Mouse (Mus musculus): ENCODE data around the gene Ppp4r1. TPM values are rescaled to one million over a fixed set of nuclear protein-coding genes. Genes with fewer than 3 reads are reported as not detected.

Ppp4r1 gene
- 39.3 TPM for polyA plus RNA-seq (2017; shearing (Covaris generic))

GRCm38 (mm10) chr17:65782551-65783141 is at the start of gene Ppp4r1:
TSS of gene Ppp4r1 (plus strand) at chr17:65782573.

GRCm38 (mm10) chr17:65771951-65772934 is 10.1 kb upstream of the Ppp4r1 start, which contains the start of gene Rab31:
TSS of gene Rab31 (minus strand) at chr17:65772752.

GRCm38 (mm10) chr17:65885697-65886529 is 103.5 kb downstream of the Ppp4r1 start, which contains the start of gene Ralbp1:
TSS of gene Ralbp1 (minus strand) at chr17:65885798.

Other genes with a start within 250 kb of the Ppp4r1 start
- not detected for gene Tmem232, start 241.8 kb upstream of the Ppp4r1 start, polyA plus RNA-seq (2017; shearing (Covaris generic))
- gene Vapa, start 169.0 kb upstream of the Ppp4r1 start, polyA plus RNA-seq (2017; shearing (Covaris generic)): 193 TPM
- gene Txndc2, start 140.4 kb upstream of the Ppp4r1 start, polyA plus RNA-seq (2017; shearing (Covaris generic)): not detected
- gene Rab31, start 9.8 kb upstream of the Ppp4r1 start, polyA plus RNA-seq (2017; shearing (Covaris generic)): 1.2 TPM
- gene Ralbp1, start 103.2 kb downstream of the Ppp4r1 start, polyA plus RNA-seq (2017; shearing (Covaris generic)): 72.7 TPM
- gene Twsg1, start 168.7 kb downstream of the Ppp4r1 start, polyA plus RNA-seq (2017; shearing (Covaris generic)): 33.1 TPM